Mouse (Mus musculus) thymus, postnatal 25 days (tissue): ENCODE measurements at regions not wholly inside any gene's neighbourhood (a gene's known extent, or its start where the extent isn't known, plus 50 kb on each side); places are given as distances from the start of the nearest gene placed in this dataset.

ENCODE experiments used
- DNase-seq: peaks from one replicate; pipeline ENCODE4 v3.0.0; 2022

- no peak for DNase-seq
These were observed 155.2 kb downstream of the Chst1 start for GRCm38 (mm10) chr2:92754505-92755280.

GRCm38 (mm10) chr2:92756491-92756890, 157.0 kb downstream of the Chst1 start:
- DNase-seq, result no peak

- no peak for DNase-seq
These were observed 156.1 kb upstream of the Syt13 start for GRCm38 (mm10) chr2:92758775-92759174.

- DNase-seq, result no peak
These were observed 150.8 kb upstream of the Syt13 start for GRCm38 (mm10) chr2:92763881-92764635.

DNA sequence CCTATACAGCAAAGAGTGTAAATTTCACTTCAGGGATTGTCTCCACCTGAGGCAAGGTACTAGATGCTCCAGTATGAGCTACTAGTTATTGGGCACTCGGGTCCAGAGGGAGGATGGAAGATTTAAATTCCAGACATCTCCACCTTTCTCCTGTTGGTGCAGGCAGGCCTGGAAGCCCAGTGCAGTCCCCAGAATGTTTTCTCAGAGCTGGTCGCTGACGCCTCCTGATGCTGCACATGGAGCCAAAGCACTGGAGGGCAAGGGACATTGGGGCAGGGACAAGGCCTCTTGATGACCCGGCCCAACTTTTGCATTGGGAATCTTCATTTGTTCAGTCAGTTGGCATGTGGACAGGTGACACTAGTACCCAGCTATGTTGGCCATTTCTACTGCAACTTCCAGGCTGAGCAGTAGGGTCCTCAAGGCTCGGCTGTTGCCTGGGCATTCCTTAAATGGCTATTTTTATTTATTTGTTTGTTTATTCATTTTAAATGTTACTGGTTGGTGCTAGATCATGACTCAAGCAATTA, 147.4 kb upstream of the Syt13 start:
- DNase-seq, result no peak

DNA sequence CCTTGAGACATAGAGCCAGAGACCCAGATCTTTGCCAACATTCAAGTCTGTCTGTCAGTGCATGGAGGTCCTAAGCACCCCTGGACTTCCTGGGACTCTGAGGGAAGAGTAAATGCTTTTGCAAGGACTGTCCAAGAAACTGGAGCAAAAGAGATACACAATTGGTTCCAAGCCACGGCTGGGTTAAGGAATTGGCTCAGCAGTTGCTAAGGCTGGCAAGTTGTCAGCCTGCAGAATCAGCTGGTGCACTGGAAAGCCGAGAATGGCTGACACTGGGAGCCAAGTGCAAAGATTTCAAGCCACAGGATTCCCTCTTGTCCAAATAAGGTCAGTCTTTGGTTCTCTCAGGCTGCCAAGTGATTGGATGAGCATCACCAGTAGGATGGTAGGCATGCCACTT, 146.8 kb upstream of the Syt13 start:
- no peak for DNase-seq

DNA sequence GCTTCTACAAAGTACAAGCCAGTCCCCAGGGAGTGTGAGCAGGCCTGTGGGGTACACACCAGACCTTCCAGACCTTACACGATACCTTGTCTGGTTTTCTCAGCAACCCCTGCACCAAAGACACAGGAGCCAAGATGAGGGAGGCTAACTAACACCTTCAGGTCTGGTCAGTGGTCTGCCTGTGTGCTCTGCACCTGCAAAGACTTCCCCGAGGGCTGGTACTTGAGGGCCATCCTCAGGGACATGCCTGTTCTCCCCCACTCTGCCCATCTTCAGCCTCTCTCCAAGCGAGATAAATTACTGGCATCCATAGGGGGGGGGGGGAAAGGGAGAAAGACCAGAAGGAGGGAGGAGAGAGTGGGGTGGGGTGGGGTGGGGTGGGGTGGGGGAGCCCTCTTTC, 145.8 kb upstream of the Syt13 start:
- no peak for DNase-seq

- DNase-seq, result no peak
These were observed 144.8 kb upstream of the Syt13 start for GRCm38 (mm10) chr2:92770098-92770497.

- no peak for DNase-seq
These were observed 142.3 kb upstream of the Syt13 start for GRCm38 (mm10) chr2:92772623-92773022.

DNA sequence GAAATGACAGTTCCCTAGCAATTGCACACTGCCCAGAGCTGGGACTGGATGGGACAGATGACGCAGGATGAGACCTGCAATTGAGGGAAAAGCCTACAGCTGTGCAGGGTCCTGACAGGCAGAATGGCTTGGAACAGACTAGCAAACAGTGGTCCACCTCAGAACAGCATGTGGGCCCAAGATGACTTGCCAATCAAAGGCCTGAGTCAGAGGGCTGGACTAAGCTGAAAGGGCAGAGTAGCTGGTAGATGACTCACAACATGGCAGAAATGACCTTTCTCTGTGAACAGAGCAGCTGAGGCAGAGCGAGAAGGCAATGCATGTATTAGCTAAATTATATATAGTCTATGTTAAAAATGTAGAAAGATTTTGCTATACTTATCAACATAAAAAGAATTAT, 138.4 kb upstream of the Syt13 start:
- DNase-seq, result no peak

GRCm38 (mm10) chr2:92779101-92779500, 135.8 kb upstream of the Syt13 start:
- no peak for DNase-seq

DNA sequence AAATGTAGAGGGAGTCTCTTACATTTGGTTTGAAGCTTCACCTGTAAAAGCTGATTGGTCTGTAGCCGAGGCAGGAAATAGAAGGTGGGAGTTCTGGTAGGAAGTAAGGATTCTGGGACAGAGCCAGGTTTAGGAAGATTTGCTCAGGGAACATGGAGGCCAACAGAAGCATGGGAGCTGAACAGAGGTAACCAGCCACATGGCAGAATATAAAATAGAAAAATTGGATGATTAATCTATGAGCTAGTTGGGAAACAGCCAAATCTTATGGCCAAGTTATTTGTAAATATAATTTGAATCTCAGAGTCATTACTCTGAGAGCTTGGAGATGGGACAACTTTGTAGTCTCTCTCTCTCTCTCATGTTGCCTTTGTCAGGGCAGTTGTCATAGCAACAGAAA, 134.9 kb upstream of the Syt13 start:
- no peak for DNase-seq

DNA sequence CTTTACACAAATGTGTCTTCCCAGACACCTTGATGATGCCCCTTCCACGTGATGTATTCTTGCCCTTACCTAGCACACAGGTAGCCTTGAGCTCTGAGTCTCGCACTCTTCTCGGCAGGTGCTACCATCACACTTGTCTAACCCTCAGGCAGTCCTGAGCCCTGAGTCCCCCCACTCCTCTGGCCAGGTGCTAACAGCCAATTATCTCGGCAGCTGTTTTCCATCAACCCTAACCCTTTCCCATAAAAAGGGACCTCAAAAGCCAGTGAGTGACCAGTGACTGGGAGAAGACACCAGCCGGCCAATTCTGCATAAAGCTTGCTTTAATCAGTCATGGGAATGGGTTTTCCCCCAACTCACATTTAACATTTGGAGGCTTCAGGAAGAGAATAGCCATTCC, 133.4 kb upstream of the Syt13 start:
- no peak for DNase-seq

DNA sequence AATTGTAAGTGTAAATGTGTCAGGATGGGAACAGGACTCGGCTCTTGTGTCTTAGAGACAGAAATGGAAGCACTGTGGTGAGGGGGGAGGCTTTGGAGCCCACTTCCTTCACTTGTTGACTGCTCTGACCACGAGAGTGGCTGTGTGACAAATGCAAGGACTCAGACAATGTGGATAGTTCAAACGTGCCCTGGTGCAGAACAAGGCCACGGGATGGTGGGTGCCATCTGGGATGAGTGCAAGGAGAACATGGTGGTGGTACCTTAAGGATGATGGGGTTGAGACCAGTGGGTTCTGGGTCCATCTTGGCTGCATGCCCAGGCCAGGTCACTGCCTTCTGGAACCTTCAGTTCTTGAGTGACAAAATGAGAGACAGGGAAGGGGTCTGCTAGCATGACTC, 132.3 kb upstream of the Syt13 start:
- DNase-seq, result no peak

DNA sequence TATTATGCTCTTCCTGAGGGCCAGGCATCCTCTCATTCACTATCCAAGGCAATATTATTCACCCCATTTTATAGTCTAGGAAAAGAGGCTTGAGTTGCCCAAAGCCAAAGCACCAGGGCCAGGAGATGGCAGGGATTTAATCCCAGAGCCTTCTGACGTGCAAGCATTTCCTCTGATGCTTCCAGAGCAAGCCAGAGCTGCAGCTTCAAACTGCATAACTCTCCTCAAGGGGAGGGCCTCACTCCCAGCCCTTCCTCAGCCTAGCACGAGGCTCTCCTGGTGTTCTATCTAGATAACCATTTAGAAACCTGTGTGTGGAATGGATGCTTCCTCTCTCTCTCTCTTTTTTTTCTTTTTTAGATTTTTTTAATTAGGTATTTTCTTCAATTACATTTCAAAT, 130.0 kb upstream of the Syt13 start:
- DNase-seq, result no peak

DNA sequence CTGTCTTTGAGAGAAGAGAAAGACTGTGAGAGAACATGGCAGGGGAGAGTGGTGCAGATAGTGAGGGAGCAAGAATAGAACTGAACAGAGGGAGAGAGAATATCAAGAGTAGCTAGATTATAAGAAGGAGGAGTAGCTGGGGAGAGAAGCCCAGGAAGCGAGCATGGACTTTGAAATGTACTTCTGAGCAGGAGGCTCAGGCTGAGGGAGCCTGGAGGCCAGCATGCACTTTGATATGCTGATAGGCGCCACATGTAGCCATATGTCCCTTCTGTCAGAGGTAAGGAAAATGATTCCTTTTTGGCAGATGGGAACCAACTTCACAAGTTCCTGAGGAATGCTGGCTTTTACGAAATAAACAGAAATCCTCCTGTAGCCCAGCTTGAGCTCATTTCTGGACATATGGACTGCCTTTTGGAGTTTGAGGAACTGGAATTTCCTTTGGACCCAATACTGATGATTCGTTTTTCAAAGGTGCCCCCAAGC, 126.9 kb upstream of the Syt13 start:
- no peak for DNase-seq

DNA sequence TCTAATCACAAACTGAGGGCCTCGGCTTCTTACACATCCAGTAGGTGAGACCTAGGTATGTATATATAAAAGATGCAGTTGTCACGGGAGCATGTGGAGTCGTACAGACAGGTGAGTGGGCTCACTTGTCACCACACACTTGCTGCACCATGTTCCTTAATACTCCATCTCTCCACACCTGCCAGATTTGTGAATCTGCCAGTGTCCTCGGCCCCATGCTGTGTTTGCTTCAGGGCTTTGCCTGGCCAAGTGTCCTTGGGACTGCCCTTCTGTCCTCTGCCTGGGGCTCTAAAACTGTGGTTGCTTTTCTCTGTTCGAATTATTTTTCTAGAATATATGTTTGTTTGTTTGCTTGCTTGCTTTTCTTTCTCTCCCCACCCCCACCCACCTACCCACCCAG, 126.0 kb upstream of the Syt13 start:
- no peak for DNase-seq

GRCm38 (mm10) chr2:92790374-92790773, 124.5 kb upstream of the Syt13 start:
- DNase-seq, result no peak

- no peak for DNase-seq
These were observed 115.1 kb upstream of the Syt13 start for GRCm38 (mm10) chr2:92799770-92800169.

GRCm38 (mm10) chr2:92800667-92801066, 114.2 kb upstream of the Syt13 start:
- no peak for DNase-seq

DNA sequence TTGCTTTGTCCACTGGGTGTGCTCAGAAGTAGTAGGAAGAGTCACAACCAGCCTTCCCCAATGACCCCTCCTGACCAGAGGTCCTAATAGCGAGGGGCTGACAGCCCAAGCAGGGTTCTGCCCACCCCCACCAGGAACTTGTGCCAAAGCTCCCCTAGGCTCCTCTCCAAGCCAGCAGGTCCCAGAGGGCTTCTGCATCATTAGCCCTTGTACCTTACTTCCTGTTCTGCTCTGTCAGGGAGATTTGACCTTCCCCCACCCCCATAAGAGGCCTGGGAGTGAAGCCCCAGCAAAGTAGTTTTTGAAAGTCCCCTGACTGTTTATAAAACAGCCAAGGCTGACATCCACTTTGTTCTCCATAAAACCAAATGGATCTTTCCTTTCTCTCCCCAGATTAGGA, 110.0 kb upstream of the Syt13 start:
- no peak for DNase-seq

DNA sequence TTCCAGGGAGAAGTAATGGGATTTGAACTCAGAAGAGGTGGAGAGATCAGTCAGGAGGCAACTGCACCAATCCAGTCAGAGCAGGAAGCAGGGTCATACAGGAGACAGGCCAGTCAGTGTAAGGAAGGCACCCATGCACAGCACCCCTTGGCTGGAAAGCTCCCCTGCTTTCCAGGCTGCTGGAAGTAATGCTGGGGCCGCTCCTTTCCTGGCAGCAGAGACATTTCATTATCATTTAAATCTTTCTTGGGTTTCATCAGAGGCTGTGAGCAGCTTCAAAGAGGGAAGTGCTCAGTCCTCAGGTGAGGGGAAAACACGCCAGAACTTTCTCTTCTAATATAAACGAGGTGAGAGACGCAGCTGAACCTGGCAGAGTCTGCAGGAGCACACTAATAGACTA, 109.1 kb upstream of the Syt13 start:
- no peak for DNase-seq

GRCm38 (mm10) chr2:92806481-92807195, 108.3 kb upstream of the Syt13 start:
- no peak for DNase-seq
